Mouse (Mus musculus): ENCODE data around the gene Wiz. TPM values are rescaled to one million over a fixed set of nuclear protein-coding genes. Genes with fewer than 3 reads are reported as not detected.

Gene Wiz
- polyA plus RNA-seq, 1 experiment from 2014 or later, result 59.2 TPM

DNA sequence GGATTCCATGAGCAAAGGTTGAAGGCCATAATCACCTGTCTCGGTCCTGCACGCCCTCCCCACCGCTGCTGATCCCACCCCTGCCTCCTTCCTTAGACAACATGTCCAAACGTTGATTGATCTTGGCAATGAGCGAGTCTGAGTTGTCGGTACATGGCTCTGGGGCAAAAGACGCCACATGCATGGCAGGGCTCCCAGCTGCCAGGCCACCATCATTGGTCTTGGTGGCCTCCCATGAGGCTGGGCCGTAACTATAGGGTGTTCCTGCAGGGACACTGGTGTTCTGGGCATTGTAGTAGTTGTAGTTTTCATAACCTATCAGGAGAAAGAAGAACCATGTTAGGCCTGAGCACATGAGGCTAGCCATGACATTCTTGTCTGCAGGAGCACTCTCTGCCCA lies 72.2 kb downstream of the Wiz start:
- peaks cover 59% of the 10 kb centered on the region for H3K36me3 ChIP-seq (ENCODE audit: control insufficient read depth, insufficient read depth, low read length)
- H3K9ac ChIP-seq (replicated peaks; ENCODE audit: low read length), result no peak overlapping the region
- H3K4me1 ChIP-seq (ENCODE audit: control insufficient read depth, insufficient read depth, low read length), result peaks cover 15% of the 10 kb centered on the region
- no peaks in the 10 kb centered on the region for H3K9me3 ChIP-seq (ENCODE audit: control insufficient read depth, low read length)
- WGBS, result 94% methylated on average over 8 of the region's 8 CpGs
- DNase-seq, result no peak
- H3K4me3 ChIP-seq (replicated peaks; ENCODE audit: low read depth, low read length), result no peak overlapping the region
- H3K27ac ChIP-seq (replicated peaks; ENCODE audit: low read depth, low read length), result no peak overlapping the region
- ATAC-seq (ENCODE audit: low FRiP score, low TSS enrichment), result no peak
- H3K4me2 ChIP-seq (ENCODE audit: low read length), result no peak overlapping the region
- no peaks in the 10 kb centered on the region for H3K27me3 ChIP-seq (ENCODE audit: control insufficient read depth, insufficient read depth, low read length)

DNA sequence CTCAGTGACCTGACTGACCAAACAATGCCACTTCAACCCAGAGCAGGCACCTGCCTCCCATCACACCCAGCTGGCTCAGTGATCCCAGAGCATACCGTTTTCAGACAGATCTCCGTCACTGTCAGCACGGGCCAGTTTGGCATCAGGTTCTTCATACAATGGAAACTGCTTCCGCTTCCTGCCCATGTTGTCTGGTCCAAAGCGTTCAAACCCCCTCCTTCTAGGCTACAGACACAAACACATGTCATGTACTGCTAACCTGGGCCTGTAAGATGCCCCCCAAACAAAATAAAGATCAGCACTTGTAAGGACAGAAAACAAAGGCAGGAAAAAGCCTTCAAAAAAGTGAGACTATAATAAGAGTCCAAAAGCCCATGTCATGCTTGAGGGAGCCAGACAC lies 73.7 kb downstream of the Wiz start:
- H3K4me3 ChIP-seq (replicated peaks; ENCODE audit: low read depth, low read length), result no peak overlapping the region
- DNase-seq, result no peak
- no peak overlapping the region for H3K4me2 ChIP-seq (ENCODE audit: low read length)
- no peak overlapping the region for H3K27ac ChIP-seq (replicated peaks; ENCODE audit: low read depth, low read length)
- ATAC-seq (ENCODE audit: low FRiP score, low TSS enrichment), result no peak
- H3K9ac ChIP-seq (replicated peaks; ENCODE audit: low read length), result no peak overlapping the region
- H3K4me1 ChIP-seq (ENCODE audit: control insufficient read depth, insufficient read depth, low read length), result peaks cover 13% of the 10 kb centered on the region; the same call in 1 of the 2 replicates
- H3K27me3 ChIP-seq (ENCODE audit: control insufficient read depth, insufficient read depth, low read length), result no peaks in the 10 kb centered on the region
- H3K9me3 ChIP-seq (ENCODE audit: control insufficient read depth, low read length), result no peaks in the 10 kb centered on the region
- H3K36me3 ChIP-seq (ENCODE audit: control insufficient read depth, insufficient read depth, low read length), result peaks cover 74% of the 10 kb centered on the region
- 98% methylated on average over 5 of the region's 5 CpGs for WGBS

DNA sequence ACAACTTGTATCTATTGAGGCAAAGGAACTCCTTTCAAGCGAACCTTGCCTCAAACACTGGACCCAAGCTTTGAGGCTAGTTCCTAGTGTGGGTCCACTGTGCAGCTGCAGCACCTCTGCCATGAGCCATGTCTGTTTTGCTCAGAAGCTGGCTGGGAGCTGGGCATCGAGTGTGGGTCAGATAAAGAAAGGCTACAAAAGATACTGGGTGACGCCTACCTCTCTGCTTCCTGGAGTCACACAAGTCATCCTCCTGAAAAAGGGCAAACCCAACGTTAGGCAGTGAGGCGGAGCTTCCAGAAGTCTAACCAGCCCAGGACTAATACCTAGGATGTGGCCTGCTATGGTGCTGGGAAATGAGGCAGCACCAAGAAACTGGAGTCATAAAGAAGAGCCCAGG lies 75.3 kb downstream of the Wiz start:
- WGBS, result 86% methylated on average over 5 of the region's 5 CpGs
- ATAC-seq (ENCODE audit: low FRiP score, low TSS enrichment), result no peak
- H3K36me3 ChIP-seq (ENCODE audit: control insufficient read depth, insufficient read depth, low read length), result peaks cover 91% of the 10 kb centered on the region

DNA sequence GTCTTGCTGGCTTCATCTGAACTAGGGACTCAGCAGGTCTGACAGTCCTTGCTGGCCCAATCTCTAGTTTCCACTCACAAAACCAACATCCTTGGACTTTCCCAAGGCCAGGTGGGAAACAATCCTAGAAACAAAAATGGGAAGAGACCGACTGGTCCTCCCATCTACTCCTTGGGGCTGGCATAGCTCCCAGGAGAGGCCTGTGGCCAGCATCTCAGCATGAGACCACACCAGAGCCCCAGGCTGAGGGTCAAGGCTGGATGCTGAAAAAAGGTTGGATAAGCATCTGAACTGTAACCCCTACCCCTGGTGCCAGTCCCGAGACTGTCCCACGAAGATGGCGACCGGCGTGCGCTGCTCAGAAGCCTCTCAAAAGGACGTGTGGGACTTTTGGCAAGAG lies 76.4 kb downstream of the Wiz start:
- H3K4me1 ChIP-seq (ENCODE audit: control insufficient read depth, insufficient read depth, low read length), result no peaks in the 10 kb centered on the region
- DNase-seq (no peak), ATAC-seq (ENCODE audit: low FRiP score, low TSS enrichment) (no peak)
- H3K36me3 ChIP-seq (ENCODE audit: control insufficient read depth, insufficient read depth, low read length), result peaks cover 100% of the 10 kb centered on the region
- H3K27ac ChIP-seq (replicated peaks; ENCODE audit: low read depth, low read length), result no peak overlapping the region
- H3K4me3 ChIP-seq (replicated peaks; ENCODE audit: low read depth, low read length), result no peak overlapping the region
- no peak overlapping the region for H3K9ac ChIP-seq (replicated peaks; ENCODE audit: low read length)
- WGBS, result 97% methylated on average over 8 of the region's 8 CpGs
- H3K9me3 ChIP-seq (ENCODE audit: control insufficient read depth, low read length), result no peaks in the 10 kb centered on the region
- H3K4me2 ChIP-seq (ENCODE audit: low read length), result no peak overlapping the region
- no peaks in the 10 kb centered on the region for H3K27me3 ChIP-seq (ENCODE audit: control insufficient read depth, insufficient read depth, low read length)

More for the DNA sequence above, 75.3 kb downstream of the Wiz start:
- DNase-seq, result no peak
- Histone ChIP-seq H3K9ac (replicated peaks; ENCODE audit: low read length) (no peak overlapping the region), H3K4me2 (ENCODE audit: low read length) (no peak overlapping the region), H3K27me3 (ENCODE audit: control insufficient read depth, insufficient read depth, low read length) (no peaks in the 10 kb centered on the region), H3K9me3 (ENCODE audit: control insufficient read depth, low read length) (no peaks in the 10 kb centered on the region), H3K4me1 (ENCODE audit: control insufficient read depth, insufficient read depth, low read length) (peaks cover 4% of the 10 kb centered on the region; the same call in 1 of the 2 replicates), H3K27ac (replicated peaks; ENCODE audit: low read depth, low read length) (no peak overlapping the region), H3K4me3 (replicated peaks; ENCODE audit: low read depth, low read length) (no peak overlapping the region)

DNA sequence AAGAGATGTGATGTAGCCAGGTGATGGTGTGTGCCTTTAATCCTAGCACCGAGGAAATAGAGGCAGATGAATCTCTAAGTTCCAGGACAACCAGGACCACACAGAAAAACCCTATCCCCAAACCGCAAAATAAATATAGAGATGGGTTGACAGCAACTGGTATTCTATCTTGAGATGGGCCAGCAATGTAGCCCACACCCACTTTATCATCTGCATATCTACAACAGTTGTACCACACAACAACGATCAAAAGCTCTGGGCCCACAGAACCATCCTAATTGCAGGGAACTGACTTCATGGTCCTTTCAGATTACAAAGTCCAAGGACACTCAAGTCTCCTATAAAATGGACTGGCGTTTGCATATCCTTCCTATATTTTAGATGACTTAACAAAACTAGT lies 81.3 kb downstream of the Wiz start:
- H3K27ac ChIP-seq (replicated peaks; ENCODE audit: low read depth, low read length), result no peak overlapping the region
- 95% methylated on average over 4 of the region's 4 CpGs for WGBS
- peaks cover 100% of the 10 kb centered on the region for H3K36me3 ChIP-seq (ENCODE audit: control insufficient read depth, insufficient read depth, low read length)
- ATAC-seq (ENCODE audit: low FRiP score, low TSS enrichment) (no peak), DNase-seq (no peak)
- H3K27me3 ChIP-seq (ENCODE audit: control insufficient read depth, insufficient read depth, low read length), result no peaks in the 10 kb centered on the region
- H3K9me3 ChIP-seq (ENCODE audit: control insufficient read depth, low read length), result no peaks in the 10 kb centered on the region
- H3K4me1 ChIP-seq (ENCODE audit: control insufficient read depth, insufficient read depth, low read length), result no peaks in the 10 kb centered on the region
- no peak overlapping the region for H3K9ac ChIP-seq (replicated peaks; ENCODE audit: low read length)
- H3K4me3 ChIP-seq (replicated peaks; ENCODE audit: low read depth, low read length), result no peak overlapping the region
- no peak overlapping the region for H3K4me2 ChIP-seq (ENCODE audit: low read length)

Small RNA genes lying within 50 kb of the gene (microRNA-seq; reads per million reads assigned to microRNA genes)
- gene Gm22201, result not detected

Other genes with a start within 250 kb of the Wiz start
- gene Notch3, start 222.6 kb downstream of the Wiz start, polyA plus RNA-seq (2014; fragmentation: Nextera tagmentation; extraction: Ambion mirVana), result 10.5 and 11.2 TPM in 2 replicates
- 0.34 TPM in 1 of 2 replicates, not detected in the other for gene Ephx3, start 199.9 kb downstream of the Wiz start, polyA plus RNA-seq (2014; fragmentation: Nextera tagmentation; extraction: Ambion mirVana)
- 72.5 and 101 TPM in 2 replicates for gene Brd4, start 104.7 kb downstream of the Wiz start, polyA plus RNA-seq (2014; fragmentation: Nextera tagmentation; extraction: Ambion mirVana)
- gene Akap8, start 68.2 kb downstream of the Wiz start, polyA plus RNA-seq (2014; fragmentation: Nextera tagmentation; extraction: Ambion mirVana), result 51.6 and 56.0 TPM in 2 replicates
- 115 and 122 TPM in 2 replicates for gene Akap8l, start 38.8 kb downstream of the Wiz start, polyA plus RNA-seq (2014; fragmentation: Nextera tagmentation; extraction: Ambion mirVana)
- 0.39 and 0.50 TPM in 2 replicates for gene Rasal3, start 14.1 kb upstream of the Wiz start, polyA plus RNA-seq (2014; fragmentation: Nextera tagmentation; extraction: Ambion mirVana)
- gene Pglyrp2, start 34.7 kb upstream of the Wiz start, polyA plus RNA-seq (2014; fragmentation: Nextera tagmentation; extraction: Ambion mirVana), result not detected in 2 replicates
- 0.67 and 0.82 TPM in 2 replicates for gene Cyp4f39, start 63.3 kb upstream of the Wiz start, polyA plus RNA-seq (2014; fragmentation: Nextera tagmentation; extraction: Ambion mirVana)
- 10.4 and 10.8 TPM in 2 replicates for gene Cyp4f17, start 116.6 kb upstream of the Wiz start, polyA plus RNA-seq (2014; fragmentation: Nextera tagmentation; extraction: Ambion mirVana)
- gene Cyp4f16, start 147.1 kb upstream of the Wiz start, polyA plus RNA-seq (2014; fragmentation: Nextera tagmentation; extraction: Ambion mirVana), result 12.7 and 14.4 TPM in 2 replicates
- gene Cyp4f37, start 231.9 kb upstream of the Wiz start, polyA plus RNA-seq (2014; fragmentation: Nextera tagmentation; extraction: Ambion mirVana), result 0.47 and 1.0 TPM in 2 replicates

All from midbrain, embryonic 14.5 days (tissue).